Mouse (Mus musculus) kidney, adult 2 months (tissue): Measurements from ENCODE around the gene Ubash3b.

Source experiments
- CTCF ChIP-seq: fragments of 200-500 bp; conservative IDR thresholded peaks from 2 replicates; pipeline ENCODE4 v1.5.1; 2011; ENCODE audit warnings: low read depth, mild to moderate bottlenecking, control low read depth, low read length, moderate library complexity, mixed read lengths; ENCODE audit not compliant: insufficient read depth, insufficient read length
- POLR2A ChIP-seq: fragments of 200-500 bp; IDR thresholded peaks from one replicate; pipeline ENCODE4 v1.6.1; 2011; ENCODE audit warnings: low read depth, low read length, control low read depth

DNA sequence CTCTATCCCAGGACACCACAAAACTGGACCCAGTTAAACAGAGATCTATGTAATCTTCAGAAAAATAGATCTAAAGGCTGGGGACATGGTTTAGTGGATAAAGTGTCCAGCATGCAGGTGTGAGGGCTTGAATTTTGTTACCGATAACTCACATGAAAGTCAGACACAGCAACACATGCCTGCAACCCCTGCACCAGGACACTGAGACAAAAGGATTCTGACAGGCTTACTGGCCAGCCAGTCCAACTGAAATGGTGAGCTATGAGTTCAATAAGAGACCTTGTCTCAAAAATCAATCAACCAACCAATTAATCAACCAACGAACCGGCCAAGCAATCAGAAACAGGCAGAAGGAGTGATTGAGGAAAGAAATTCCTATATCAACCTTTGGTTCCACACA is 177.7 kb downstream of the Ubash3b start:
- TF ChIP-seq POLR2A = no peak
- no peak for TF ChIP-seq CTCF
